Mouse (Mus musculus) spleen, adult 10 weeks (tissue): ENCODE measurements around the gene Lcorl. TPM values are rescaled to one million over a fixed set of nuclear protein-coding genes. Genes with fewer than 3 reads are reported as not detected.

ENCODE experiments used
- polyA plus RNA-seq: library from polyadenylated mRNA; stranded (reverse); fragments of 350-450 nt; fragmentation: Illumina TruSeq; extraction: RNeasy Lipid Tissue Mini Kit (QIAGEN cat#74804); gene quantifications from one replicate; pipeline ENCODE4 v1.2.3, GENCODE M21; 2015; ENCODE audit warnings: low replicate concordance; ENCODE audit not compliant: insufficient read depth

The Lcorl gene
- 14.5 TPM for polyA plus RNA-seq

GRCm38 (mm10) chr5:45857254-45858011 lies at the start of gene Lcorl:
Lcorl (minus strand) TSS chr5:45857615.

GRCm38 (mm10) chr5:45669598-45670279 lies 187.7 kb downstream of the Lcorl start, which contains the start of gene Ncapg:
Ncapg (plus strand) TSS chr5:45669919.

Other genes starting within 250 kb of the Lcorl start
- gene Fam184b, start 218.0 kb downstream of the Lcorl start, polyA plus RNA-seq, result 0.17 TPM
- gene Ncapg, start 187.7 kb downstream of the Lcorl start, polyA plus RNA-seq, result 13.6 TPM